Mouse (Mus musculus): ENCODE data around the gene Gm47289.

DNA sequence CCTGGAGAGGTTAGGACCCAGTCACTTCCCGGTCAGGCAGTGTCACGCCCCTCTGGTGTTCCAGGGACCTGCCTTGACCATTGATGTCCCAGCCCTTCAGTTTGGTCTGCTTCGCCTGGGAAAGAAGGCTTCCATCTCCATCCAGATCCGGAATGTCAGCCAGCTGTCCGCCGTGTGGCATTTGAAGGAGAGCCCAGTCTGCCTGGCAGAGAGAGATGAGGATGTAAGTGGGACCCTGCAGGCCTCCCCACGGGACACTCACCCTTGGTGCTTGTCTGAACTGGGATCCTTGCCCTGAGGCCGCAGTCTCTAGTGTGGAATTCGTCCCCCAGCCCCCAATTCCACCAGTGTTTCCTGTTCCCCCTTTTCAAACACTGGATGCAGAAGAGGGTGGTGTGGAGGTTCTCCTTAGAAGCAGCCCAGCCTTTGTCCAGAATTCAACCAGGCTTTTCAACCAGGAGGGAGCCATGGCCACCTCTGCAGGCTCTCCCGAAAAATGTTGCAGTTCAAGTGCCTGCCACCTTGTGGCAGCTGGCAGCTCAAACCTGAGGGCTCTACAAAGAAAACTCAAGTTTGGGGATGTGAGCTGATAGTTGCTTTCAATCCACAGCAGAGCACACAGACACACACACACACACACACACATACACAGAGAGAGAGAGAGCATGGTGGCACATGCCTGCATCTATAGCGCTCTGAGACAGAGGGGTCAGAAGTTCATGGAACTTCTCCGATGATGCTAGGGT, 30.4 kb upstream of the Gm47289 start:
- no peak for TF ChIP-seq CTCF (IDR thresholded peaks at IDR 0.05; ENCODE audit: extremely low read depth, insufficient read depth, insufficient read length, insufficient replicate concordance)
- TF ChIP-seq POLR2A (IDR thresholded peaks at IDR 0.05; ENCODE audit: low read depth, low read length), result no peak

Measured in spleen, adult 2 months (tissue).